Mouse (Mus musculus) CH12.LX (cell line): Measurements from ENCODE around the gene Gm12184. TPM values are rescaled to one million over a fixed set of nuclear protein-coding genes. Genes with fewer than 3 reads are reported as not detected.
A peak's percentile ranks its signal among the peaks of the same experiment; 100 is the strongest.

ENCODE experiments used
- DNase-seq: peaks from one replicate; pipeline ENCODE4 v3.0.0-alpha.2; 2013; ENCODE audit errors: extremely low read depth
- H3K27ac ChIP-seq: 2 replicates; pipeline ENCODE4 v1.5.1; 2012; ENCODE audit warnings: low read depth, mild to moderate bottlenecking, control low read depth, moderate library complexity; ENCODE audit not compliant: insufficient read depth
- H3K27me3 ChIP-seq: replicated peaks from 2 replicates; pipeline ENCODE3; 2012; ENCODE audit warnings: inconsistent platforms
- H3K36me3 ChIP-seq, 2 experiments: replicated peaks in 1 of 2; 2 replicates each; pipeline versions ENCODE3 to v1.6.1; 2012; ENCODE audit warnings: inconsistent platforms in 1 of 2, low read length in 1 of 2, mild to moderate bottlenecking in 1 of 2, mixed read lengths in 1 of 2, moderate library complexity in 1 of 2; ENCODE audit not compliant: control insufficient read depth in 1 of 2, insufficient read depth in 1 of 2
- H3K4me1 ChIP-seq, 2 experiments: 2 replicates each; pipeline ENCODE4 v1.6.1; 2012; ENCODE audit warnings: inconsistent platforms in 1 of 2, moderate library complexity in 1 of 2; ENCODE audit not compliant: insufficient read depth in 2 of 2, control insufficient read depth in 1 of 2
- H3K4me2 ChIP-seq: 2 replicates; pipeline ENCODE4 v1.6.1; 2012; ENCODE audit warnings: low read depth, mild to moderate bottlenecking, control low read depth; ENCODE audit not compliant: poor library complexity, insufficient read depth, severe bottlenecking
- H3K4me3 ChIP-seq, 3 experiments: fragments of 150-350 bp in 1 of 3; sonication (generic) in 1 of 3; replicated peaks in 1 of 3; 2 replicates each; pipeline versions ENCODE3 to v1.5.1; 2011 to 2012; ENCODE audit warnings: low read depth in 2 of 3, low read length in 2 of 3, mild to moderate bottlenecking in 2 of 3, moderate library complexity in 2 of 3, control low read depth in 1 of 3, improper control_type of control experiment in 1 of 3, inconsistent platforms in 1 of 3, mixed read lengths in 1 of 3; ENCODE audit not compliant: poor library complexity in 1 of 3
- H3K79me2 ChIP-seq: replicated peaks from 2 replicates; pipeline ENCODE4 v1.6.1; 2012; ENCODE audit warnings: mild to moderate bottlenecking, moderate library complexity; ENCODE audit not compliant: control insufficient read depth, poor library complexity, insufficient read depth, severe bottlenecking; ENCODE audit errors: extremely low read depth
- H3K9ac ChIP-seq: 2 replicates; pipeline ENCODE4 v1.6.1; 2012; ENCODE audit warnings: low read depth, mild to moderate bottlenecking, control low read depth, moderate library complexity; ENCODE audit not compliant: insufficient read depth
- H3K9me3 ChIP-seq: replicated peaks from 2 replicates; pipeline ENCODE3; 2012; ENCODE audit warnings: low read length, inconsistent platforms, mixed read lengths
- BHLHE40 ChIP-seq: IDR thresholded peaks from 2 replicates; pipeline ENCODE4 v1.6.1; 2011; ENCODE audit warnings: mild to moderate bottlenecking, low read depth, low read length, improper control_type of control experiment
- CHD1 ChIP-seq: IDR thresholded peaks from 2 replicates; pipeline ENCODE4 v1.6.1; 2012; ENCODE audit warnings: low read depth, low read length, improper control_type of control experiment, inconsistent platforms
- CHD2 ChIP-seq: IDR thresholded peaks from 2 replicates; pipeline ENCODE4 v1.6.1; 2011; ENCODE audit warnings: low read length, improper control_type of control experiment
- CTCF ChIP-seq, 2 experiments: IDR thresholded peaks in 1 of 2; conservative IDR thresholded peaks in 1 of 2; 2 replicates each; pipeline ENCODE4 v1.5.1; 2011 to 2012; ENCODE audit warnings: low read depth in 2 of 2, low read length in 2 of 2, improper control_type of control experiment in 1 of 2, inconsistent platforms in 1 of 2, mild to moderate bottlenecking in 1 of 2, moderate library complexity in 1 of 2
- E2F4 ChIP-seq: IDR thresholded peaks from 2 replicates; pipeline ENCODE4 v1.6.1; 2011; ENCODE audit warnings: low read depth, low read length, improper control_type of control experiment; ENCODE audit not compliant: insufficient replicate concordance
- ELF1 ChIP-seq: IDR thresholded peaks from 2 replicates; pipeline ENCODE4 v1.6.1; 2014; ENCODE audit warnings: low read depth, mild to moderate bottlenecking, inconsistent platforms, low read length, improper control_type of control experiment
- EP300 ChIP-seq: IDR thresholded peaks from 2 replicates; pipeline ENCODE4 v1.6.1; 2011; ENCODE audit warnings: low read length, improper control_type of control experiment
- ETS1 ChIP-seq: conservative IDR thresholded peaks from 2 replicates; pipeline ENCODE4 v1.6.1; 2012; ENCODE audit warnings: low read depth, mild to moderate bottlenecking, inconsistent platforms, low read length, improper control_type of control experiment, moderate library complexity
- GABPA ChIP-seq: IDR thresholded peaks from 2 replicates; pipeline ENCODE4 v1.6.1; 2012; ENCODE audit warnings: low read depth, low read length, improper control_type of control experiment, inconsistent platforms; ENCODE audit not compliant: insufficient replicate concordance
- HCFC1 ChIP-seq: IDR thresholded peaks from 2 replicates; pipeline ENCODE4 v1.6.1; 2012; ENCODE audit warnings: low read depth, mild to moderate bottlenecking, inconsistent platforms, low read length, improper control_type of control experiment
- IRF4 ChIP-seq: IDR thresholded peaks from 2 replicates; pipeline ENCODE4 v1.6.1; 2014; ENCODE audit warnings: low read depth, mild to moderate bottlenecking, inconsistent platforms, low read length, improper control_type of control experiment
- JUN ChIP-seq: IDR thresholded peaks from 2 replicates; pipeline ENCODE4 v1.6.1; 2011; ENCODE audit warnings: low read depth, mild to moderate bottlenecking, low read length, improper control_type of control experiment, moderate library complexity; ENCODE audit not compliant: insufficient read depth
- JUND ChIP-seq: conservative IDR thresholded peaks from 2 replicates; pipeline ENCODE4 v1.6.1; 2011; ENCODE audit warnings: low read depth, low read length, improper control_type of control experiment
- KAT2A ChIP-seq: IDR thresholded peaks from 2 replicates; pipeline ENCODE4 v1.6.1; 2012; ENCODE audit warnings: low read length, improper control_type of control experiment, inconsistent platforms; ENCODE audit not compliant: insufficient replicate concordance
- MAFK ChIP-seq: IDR thresholded peaks from 2 replicates; pipeline ENCODE4 v1.6.1; 2011; ENCODE audit warnings: low read length, improper control_type of control experiment; ENCODE audit not compliant: insufficient replicate concordance
- MAX ChIP-seq: IDR thresholded peaks from 2 replicates; pipeline ENCODE4 v1.6.1; 2011; ENCODE audit warnings: low read length, improper control_type of control experiment
- MAZ ChIP-seq: IDR thresholded peaks from 2 replicates; pipeline ENCODE4 v1.6.1; 2012; ENCODE audit warnings: low read depth, mild to moderate bottlenecking, inconsistent platforms, low read length, improper control_type of control experiment, moderate library complexity
- MEF2A ChIP-seq: IDR thresholded peaks from 2 replicates; pipeline ENCODE4 v1.6.1; 2014; ENCODE audit warnings: low read depth, mild to moderate bottlenecking, inconsistent platforms, low read length, improper control_type of control experiment, borderline replicate concordance
- MXI1 ChIP-seq: IDR thresholded peaks from 2 replicates; pipeline ENCODE4 v1.6.1; 2011; ENCODE audit warnings: mild to moderate bottlenecking, low read depth, low read length, improper control_type of control experiment
- MYC ChIP-seq: IDR thresholded peaks from 2 replicates; pipeline ENCODE4 v1.6.1; 2011; ENCODE audit warnings: low read depth, mild to moderate bottlenecking, improper control_type of control experiment, low read length
- NELFE ChIP-seq: IDR thresholded peaks from 2 replicates; pipeline ENCODE4 v1.6.1; 2011; ENCODE audit warnings: low read depth, low read length, improper control_type of control experiment
- NRF1 ChIP-seq: IDR thresholded peaks from 2 replicates; pipeline ENCODE4 v1.6.1; 2014; ENCODE audit warnings: low read depth, mild to moderate bottlenecking, inconsistent platforms, low read length, improper control_type of control experiment, moderate library complexity
- PAX5 ChIP-seq: IDR thresholded peaks from 2 replicates; pipeline ENCODE4 v1.6.1; 2012; ENCODE audit warnings: low read length, inconsistent platforms, mixed read lengths
- POLR2A ChIP-seq: IDR thresholded peaks from 2 replicates; pipeline ENCODE4 v1.6.1; 2011; ENCODE audit warnings: low read depth, mild to moderate bottlenecking, improper control_type of control experiment, low read length
- POLR2AphosphoS2 ChIP-seq: IDR thresholded peaks from 2 replicates; pipeline ENCODE4 v1.6.1; 2011; ENCODE audit warnings: low read depth, low read length, improper control_type of control experiment
- RAD21 ChIP-seq: IDR thresholded peaks from 2 replicates; pipeline ENCODE4 v1.6.1; 2011; ENCODE audit warnings: low read depth, mild to moderate bottlenecking, low read length, improper control_type of control experiment, moderate library complexity
- RCOR1 ChIP-seq: conservative IDR thresholded peaks from 2 replicates; pipeline ENCODE4 v1.6.1; 2012; ENCODE audit warnings: low read depth, mild to moderate bottlenecking, inconsistent platforms, low read length, improper control_type of control experiment
- SIN3A ChIP-seq: IDR thresholded peaks from 2 replicates; pipeline ENCODE4 v1.6.1; 2012; ENCODE audit warnings: low read length, improper control_type of control experiment, inconsistent platforms
- SMC3 ChIP-seq: IDR thresholded peaks from 2 replicates; pipeline ENCODE4 v1.6.1; 2011; ENCODE audit warnings: low read depth, low read length, improper control_type of control experiment
- TBP ChIP-seq: conservative IDR thresholded peaks from 2 replicates; pipeline ENCODE4 v1.6.1; 2011; ENCODE audit warnings: low read depth, low read length, improper control_type of control experiment
- TCF12 ChIP-seq: IDR thresholded peaks from 2 replicates; pipeline ENCODE4 v1.6.1; 2014; ENCODE audit warnings: low read depth, mild to moderate bottlenecking, inconsistent platforms, low read length, improper control_type of control experiment
- UBTF ChIP-seq: IDR thresholded peaks from 2 replicates; pipeline ENCODE4 v1.6.1; 2012; ENCODE audit warnings: low read depth, mild to moderate bottlenecking, inconsistent platforms, low read length, improper control_type of control experiment, moderate library complexity
- USF1 ChIP-seq: IDR thresholded peaks from 2 replicates; pipeline ENCODE4 v1.6.1; 2014; ENCODE audit warnings: low read depth, mild to moderate bottlenecking, inconsistent platforms, low read length, improper control_type of control experiment
- USF2 ChIP-seq: conservative IDR thresholded peaks from 2 replicates; pipeline ENCODE4 v1.6.1; 2011; ENCODE audit warnings: low read depth, low read length, improper control_type of control experiment
- ZC3H11A ChIP-seq: IDR thresholded peaks from 2 replicates; pipeline ENCODE4 v1.6.1; 2012; ENCODE audit warnings: low read depth, mild to moderate bottlenecking, inconsistent platforms, low read length, improper control_type of control experiment
- ZKSCAN1 ChIP-seq: IDR thresholded peaks from 2 replicates; pipeline ENCODE4 v1.6.1; 2012; ENCODE audit warnings: low read depth, inconsistent platforms, low read length, improper control_type of control experiment, borderline replicate concordance
- ZMIZ1 ChIP-seq: IDR thresholded peaks from 2 replicates; pipeline ENCODE4 v1.6.1; 2012; ENCODE audit warnings: low read depth, mild to moderate bottlenecking, inconsistent platforms, low read length, improper control_type of control experiment
- ZNF384 ChIP-seq: IDR thresholded peaks from 2 replicates; pipeline ENCODE4 v1.6.1; 2012; ENCODE audit warnings: low read depth, low read length, improper control_type of control experiment, inconsistent platforms
- dilution Hi-C: fragments of 300-500 bp; cut with MboI; formaldehyde crosslinking; loops from 2 replicates; pipeline ENCODE4 v1.14.3; 2020; ENCODE audit warnings: low sequenced_read_pairs; ENCODE audit not compliant: extremely low pct_unique_long_range_greater_than_20kb, extremely low pct_ligation_motif_present
- in situ Hi-C: fragments of 300-500 bp; cut with MboI; formaldehyde crosslinking; loops from 3 replicates; pipeline ENCODE4 v1.14.3; 2019; ENCODE audit warnings: low sequenced_read_pairs, low pct_ligation_motif_present, low pct_unique_long_range_greater_than_20kb, mixed read lengths
- polyA plus RNA-seq: library from polyadenylated mRNA; unstranded; fragments of >175 nt; gene quantifications from 2 replicates; pipeline ENCODE4 v1.2.1, GENCODE M21; 2012; ENCODE audit warnings: low read depth; ENCODE audit not compliant: insufficient read length
- total RNA-seq, 2 experiments: library from RNA; depleted of rRNA; stranded (reverse); fragments of 300-350 nt in 1 of 2; fragments of >200 nt in 1 of 2; gene quantifications; 2 replicates each; pipeline ENCODE4 v1.2.3; 2012 to 2014

Gm12184 gene
- total and polyA plus RNA-seq, 3 experiments: 5.6 to 51.6 (median 7.1) TPM

GRCm38 (mm10) chr11:48787455-48788211, 38.8 kb downstream of the Gm12184 start:
- H3K27me3 ChIP-seq: no peaks in the 10 kb centered on the region
- dilution Hi-C loops (no loop called here), in situ Hi-C loops (loop anchor here (5.0 to 10.0 kb wide), 2 partner anchors 70 to 477 kb away; no protein-coding TSS in a partner anchor)
- H3K27ac ChIP-seq: peak overlapping the region; percentile 29
- H3K4me2 ChIP-seq: peak overlapping the region; percentile 92
- peak overlapping the region; percentile 65 for H3K9ac ChIP-seq
- no peaks in the 10 kb centered on the region for H3K79me2 ChIP-seq
- TF ChIP-seq NRF1 (peak; percentile 33; the same call in 1 of the 2 replicates), ZC3H11A (no peak), POLR2A (peak; percentile 47), JUN (no peak; the same call in 1 of the 2 replicates), GABPA (no peak), TCF12 (peak; percentile 93), NELFE (peak; percentile 74), ETS1 (peak; percentile 92), KAT2A (no peak), ZMIZ1 (peak; percentile 56), PAX5 (no peak), CTCF (conservative IDR thresholded peaks at IDR 0.05 in 1 of 2, IDR thresholded peaks at IDR 0.05 in 1 of 2; ENCODE audit: low read depth in 2 of 2, low read length in 2 of 2) (no peak), SIN3A (peak; percentile 95), CHD1 (no peak), EP300 (peak; percentile 82), HCFC1 (peak; percentile 78), USF1 (peak; percentile 89), USF2 (peak; percentile 75), IRF4 (peak; percentile 96), MEF2A (peak; percentile 85), RAD21 (no peak), MAX (peak; percentile 87), MAFK (no peak; the same call in 1 of the 2 replicates), E2F4 (0 out of 2 replicates have a peak, but pooled peaks have one; percentile 53), MYC (peak; percentile 88), POLR2AphosphoS2 (no peak), TBP (peak; percentile 95), RCOR1 (peak; percentile 41; the same call in 1 of the 2 replicates), CHD2 (peak; percentile 86), BHLHE40 (peak; percentile 90), ZKSCAN1 (peak; percentile 70), ZNF384 (peak; percentile 46; the same call in 1 of the 2 replicates), MAZ (peak; percentile 91), MXI1 (peak; percentile 84), ELF1 (peak; percentile 96), UBTF (no peak), JUND (0 out of 2 replicates have a peak, but pooled peaks have one; percentile 42), SMC3 (peak; percentile 18; the same call in 1 of the 2 replicates)
- peaks cover 4 to 23% of the 10 kb centered on the region in 2 experiments for H3K4me1 ChIP-seq
- H3K4me3 ChIP-seq: peak overlapping the region; percentile 44 to 54 (median 45)
- H3K36me3 ChIP-seq: peaks cover 0 to 5% of the 10 kb centered on the region in 2 experiments
- no peaks in the 10 kb centered on the region for H3K9me3 ChIP-seq
- peak; percentile 99 for DNase-seq
